Mouse (Mus musculus): ENCODE measurements around the gene Prkag2.

Prkag2 gene

GRCm38 (mm10) chr5:24904423-24904822 is 196.0 kb downstream of the Prkag2 start:
- POLR2A ChIA-PET: interaction anchor here in 1 of 4 experiments (1.8 kb wide), 1 partner anchor 106 kb away, joined by 6 read pairs; no protein-coding TSS in a partner anchor
- CTCF ChIA-PET: interaction anchor here in 3 of 4 experiments (0.6 to 1.2 kb wide), 4 partner anchors 92 to 393 kb away, joined by 3 to 5 read pairs (median 4); no protein-coding TSS in a partner anchor

DNA sequence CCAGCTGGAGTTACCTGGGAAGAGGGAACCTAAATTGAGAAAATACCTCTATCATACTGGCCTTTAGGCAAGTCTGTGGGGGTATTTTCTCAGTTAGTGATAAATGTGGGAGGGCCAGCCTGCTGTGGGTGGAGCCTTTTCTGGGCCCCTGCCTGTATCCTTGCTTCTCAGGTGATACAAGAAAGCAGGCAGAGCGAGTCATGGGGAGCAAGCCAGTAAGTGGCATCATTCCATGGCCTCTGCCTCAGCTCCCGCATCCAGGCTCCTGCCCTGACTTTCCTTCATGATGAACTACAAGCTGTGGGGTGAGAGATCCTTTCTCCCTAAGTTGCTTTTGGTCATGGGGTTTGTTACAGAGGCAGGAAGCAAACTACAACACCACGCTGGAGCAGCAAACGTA is 196.4 kb downstream of the Prkag2 start:
- ChIA-PET POLR2A (interaction anchor here in 1 of 4 experiments (1.8 kb wide), 1 partner anchor 107 kb away, joined by 6 read pairs; no protein-coding TSS in a partner anchor), CTCF (interaction anchor here in 3 of 4 experiments (0.6 to 1.2 kb wide), 4 partner anchors 92 to 392 kb away, joined by 3 to 5 read pairs (median 4); no protein-coding TSS in a partner anchor)

DNA sequence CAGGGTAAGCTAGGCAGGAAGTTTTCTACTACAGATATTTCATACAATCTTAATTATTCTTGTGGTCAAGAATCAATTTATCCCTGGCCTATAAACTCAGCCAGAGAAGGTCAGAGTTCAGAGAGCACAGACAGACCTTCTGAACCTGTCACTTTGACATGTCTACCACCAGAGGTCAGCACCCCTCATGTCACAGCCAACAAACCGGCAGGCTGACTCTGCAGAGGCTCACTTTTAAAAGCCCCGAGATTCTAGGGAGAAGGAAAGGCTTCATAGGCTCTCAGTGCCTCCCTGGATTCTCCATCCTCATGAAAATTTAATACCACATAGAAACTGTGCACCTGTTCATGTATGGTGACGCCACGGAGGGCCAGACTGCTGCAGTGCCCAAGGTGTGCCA is 197.6 kb downstream of the Prkag2 start:
- ChIA-PET CTCF (no interaction called here), POLR2A (interaction anchor here in 1 of 4 experiments (0.7 kb wide), 1 partner anchor 14 kb away, joined by 4 read pairs; no protein-coding TSS in a partner anchor)

DNA sequence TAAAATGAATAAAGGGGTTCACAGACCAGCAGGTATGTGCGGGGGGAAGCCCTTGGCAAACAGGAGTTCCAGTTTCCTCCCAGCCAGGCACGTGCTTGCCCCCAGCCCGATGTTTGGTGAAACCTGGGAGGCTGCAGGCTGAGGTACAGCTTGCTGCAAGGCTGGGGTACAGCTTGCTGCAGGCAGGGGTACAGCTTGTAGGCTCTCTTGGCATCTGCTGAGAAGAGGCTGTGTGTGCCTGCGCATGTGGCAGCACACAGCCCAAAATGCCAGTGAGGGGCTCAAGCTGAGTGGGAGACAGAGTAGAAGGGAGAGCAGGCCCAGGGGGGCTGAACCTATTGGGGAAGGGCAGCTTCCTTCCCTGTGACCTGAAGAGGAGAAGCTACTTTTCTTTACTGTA is 204.8 kb downstream of the Prkag2 start:
- ChIA-PET POLR2A (interaction anchor here in 1 of 4 experiments (1.3 kb wide), 1 partner anchor 14 kb away, joined by 4 read pairs; no protein-coding TSS in a partner anchor), CTCF (interaction anchor here in 1 of 4 experiments (1.4 kb wide), 1 partner anchor 111 kb away, joined by 3 read pairs; no protein-coding TSS in a partner anchor)

GRCm38 (mm10) chr5:24894814-24895213 is 205.6 kb downstream of the Prkag2 start:
- CTCF ChIA-PET: interaction anchor here in 1 of 4 experiments (1.4 kb wide), 1 partner anchor 112 kb away, joined by 3 read pairs; no protein-coding TSS in a partner anchor
- POLR2A ChIA-PET: interaction anchor here in 1 of 4 experiments (0.5 kb wide), 1 partner anchor 244 kb away, joined by 5 read pairs; no protein-coding TSS in a partner anchor

DNA sequence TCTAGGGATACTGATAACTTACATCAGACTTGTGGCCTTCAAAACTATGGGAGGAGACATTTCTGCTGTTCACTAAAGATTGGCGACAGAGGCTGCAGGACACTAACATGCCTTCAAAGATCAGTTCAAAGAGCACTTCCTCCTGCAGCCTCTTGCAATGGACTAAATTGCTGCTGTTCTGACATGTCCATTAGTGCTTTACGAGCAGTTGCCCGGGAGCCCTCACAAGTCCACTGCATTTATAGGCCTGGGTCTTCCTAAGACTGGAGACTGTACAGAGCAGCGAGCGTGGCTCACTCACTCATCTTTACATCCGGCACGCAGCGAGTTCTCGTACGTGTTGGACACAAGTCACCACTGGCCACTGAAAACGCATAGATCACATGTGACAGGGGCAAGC is 208.0 kb downstream of the Prkag2 start:
- ChIA-PET POLR2A (no interaction called here), CTCF (no interaction called here)

DNA sequence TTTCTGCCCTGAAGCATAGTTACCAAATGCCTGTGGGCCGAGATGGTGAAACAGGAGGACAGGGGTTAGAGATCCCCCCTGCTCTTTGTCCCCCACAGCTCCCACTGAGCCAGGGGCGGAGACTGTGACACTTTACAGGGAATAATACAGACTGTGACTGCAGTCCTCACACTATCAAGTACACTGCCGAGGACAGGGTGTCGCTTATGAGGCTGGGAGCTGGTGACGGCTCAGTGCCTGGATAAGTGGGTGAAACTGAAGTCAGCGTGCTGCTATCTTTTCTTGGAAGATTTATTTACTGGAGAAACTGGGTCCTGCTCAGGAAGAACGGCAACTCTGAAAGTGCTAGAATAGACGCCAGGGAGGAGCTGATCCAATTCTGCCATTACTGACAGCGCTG is 210.6 kb downstream of the Prkag2 start:
- ChIA-PET CTCF (interaction anchor here in 1 of 4 experiments (1.3 kb wide), 1 partner anchor 18 kb away, joined by 3 read pairs; no protein-coding TSS in a partner anchor), POLR2A (interaction anchor here in 1 of 4 experiments (0.5 to 1.7 kb wide), 2 partner anchors 34 to 63 kb away, joined by 3 to 4 read pairs; no protein-coding TSS in a partner anchor)

- CTCF ChIA-PET: no interaction called here
- POLR2A ChIA-PET: interaction anchor here in 2 of 4 experiments (0.5 to 1.7 kb wide), 3 partner anchors 14 to 64 kb away, joined by 3 to 4 read pairs (median 4); no protein-coding TSS in a partner anchor
These were observed 211.4 kb downstream of the Prkag2 start for GRCm38 (mm10) chr5:24888874-24889591.

DNA sequence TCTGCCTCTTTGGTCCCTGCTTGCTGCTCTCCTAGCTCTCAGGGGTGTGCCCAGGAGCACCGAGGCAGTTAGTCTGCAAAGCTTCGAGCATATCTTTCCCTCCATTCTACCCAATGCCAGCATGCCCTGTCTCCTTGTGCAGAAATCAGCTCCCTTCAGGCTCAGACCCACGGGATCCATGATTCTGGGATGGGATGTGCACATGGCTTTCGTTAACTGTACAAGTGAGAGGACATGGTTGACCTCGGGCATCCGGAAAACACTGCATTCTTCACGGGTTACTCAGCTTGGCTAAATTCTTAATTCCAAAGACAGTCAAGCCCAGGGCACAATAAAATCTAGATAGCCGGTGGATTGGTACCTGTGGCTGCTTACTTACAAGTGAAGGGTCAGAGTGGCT is 213.2 kb downstream of the Prkag2 start:
- ChIA-PET CTCF (interaction anchor here in 1 of 4 experiments (0.6 kb wide), 1 partner anchor 167 kb away, joined by 5 read pairs; no protein-coding TSS in a partner anchor), POLR2A (interaction anchor here in 1 of 4 experiments (1.5 kb wide), 1 partner anchor 52 kb away, joined by 3 read pairs; no protein-coding TSS in a partner anchor)

GRCm38 (mm10) chr5:24878713-24879112 is 221.7 kb downstream of the Prkag2 start:
- ChIA-PET CTCF (no interaction called here), POLR2A (interaction anchor here in 1 of 4 experiments (0.6 kb wide), 1 partner anchor 15 kb away, joined by 3 read pairs; no protein-coding TSS in a partner anchor)

GRCm38 (mm10) chr5:24877836-24878624 is 222.4 kb downstream of the Prkag2 start:
- ChIA-PET CTCF (no interaction called here), POLR2A (no interaction called here)

DNA sequence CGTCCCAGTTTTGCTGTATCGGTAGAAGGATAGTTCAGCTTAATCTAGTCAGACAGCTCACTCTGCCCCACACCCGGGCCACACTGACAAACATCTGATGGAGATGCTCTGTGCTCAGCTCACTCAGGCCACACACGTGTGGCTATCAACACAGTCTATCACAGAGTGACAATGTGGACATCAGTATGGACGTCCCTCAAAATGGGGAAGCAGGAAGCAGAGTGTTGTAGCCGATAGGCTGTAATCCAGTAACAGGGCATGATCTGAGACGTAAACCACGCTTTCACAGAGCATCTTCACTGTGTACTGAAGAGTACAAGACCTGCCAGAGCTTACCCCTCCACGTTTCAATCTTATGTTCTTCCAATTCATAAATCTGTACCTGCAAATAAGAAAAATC is 223.8 kb downstream of the Prkag2 start:
- ChIA-PET CTCF (no interaction called here), POLR2A (no interaction called here)

DNA sequence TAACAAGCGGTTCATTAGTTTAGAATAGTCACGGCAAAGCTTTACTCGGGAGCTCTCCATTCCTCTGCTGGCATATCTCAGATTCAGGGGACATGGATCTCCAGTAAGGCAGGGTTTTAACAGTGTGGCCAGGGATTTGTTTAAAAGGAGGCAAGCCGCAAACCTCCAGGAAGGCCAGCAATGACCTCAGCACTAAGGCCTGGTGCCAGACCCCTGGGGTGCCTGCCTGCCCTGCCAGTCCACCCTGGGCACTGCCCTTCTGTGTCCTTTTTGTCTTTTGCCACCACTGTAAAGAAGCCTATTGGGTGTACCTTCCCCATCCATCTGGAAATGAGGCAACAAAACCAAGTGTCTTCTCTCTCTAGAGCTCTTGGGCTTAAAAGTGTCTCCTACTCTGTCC is 226.3 kb downstream of the Prkag2 start:
- CTCF ChIA-PET: no interaction called here
- POLR2A ChIA-PET: interaction anchor here in 2 of 4 experiments (1.2 to 2.0 kb wide), 2 partner anchors 9 to 31 kb away, joined by 3 to 6 read pairs; partner anchors contain the start of gene Rheb (in 1 of the 2)

GRCm38 (mm10) chr5:24873221-24873620 is 227.2 kb downstream of the Prkag2 start:
- ChIA-PET CTCF (no interaction called here), POLR2A (interaction anchor here in 1 of 4 experiments (1.2 kb wide), 1 partner anchor 9 kb away, joined by 3 read pairs; no protein-coding TSS in a partner anchor)

DNA sequence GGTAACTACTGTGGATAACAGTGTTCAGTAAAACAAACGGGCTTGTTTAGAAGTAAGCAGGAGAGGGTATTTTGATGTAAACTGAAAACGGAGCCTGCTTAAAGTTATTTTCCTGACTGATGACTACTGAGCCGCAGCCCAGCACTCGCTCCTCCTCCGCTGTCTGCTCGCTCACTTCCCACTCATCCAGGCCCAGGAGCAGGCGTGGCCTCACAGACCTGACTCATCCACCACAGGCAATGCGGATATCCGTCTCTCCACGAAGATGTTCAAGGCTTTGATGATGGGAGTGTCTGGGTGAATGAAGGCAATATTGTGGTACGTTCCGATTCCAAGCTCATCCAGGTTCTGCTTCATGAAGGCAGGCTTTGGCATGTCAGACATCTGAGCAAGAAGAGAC is 229.2 kb downstream of the Prkag2 start:
- ChIA-PET POLR2A (interaction anchor here in 1 of 4 experiments (1.0 to 1.6 kb wide), 3 partner anchors 11 to 16 kb away, joined by 3 to 6 read pairs (median 4); no protein-coding TSS in a partner anchor), CTCF (no interaction called here)

DNA sequence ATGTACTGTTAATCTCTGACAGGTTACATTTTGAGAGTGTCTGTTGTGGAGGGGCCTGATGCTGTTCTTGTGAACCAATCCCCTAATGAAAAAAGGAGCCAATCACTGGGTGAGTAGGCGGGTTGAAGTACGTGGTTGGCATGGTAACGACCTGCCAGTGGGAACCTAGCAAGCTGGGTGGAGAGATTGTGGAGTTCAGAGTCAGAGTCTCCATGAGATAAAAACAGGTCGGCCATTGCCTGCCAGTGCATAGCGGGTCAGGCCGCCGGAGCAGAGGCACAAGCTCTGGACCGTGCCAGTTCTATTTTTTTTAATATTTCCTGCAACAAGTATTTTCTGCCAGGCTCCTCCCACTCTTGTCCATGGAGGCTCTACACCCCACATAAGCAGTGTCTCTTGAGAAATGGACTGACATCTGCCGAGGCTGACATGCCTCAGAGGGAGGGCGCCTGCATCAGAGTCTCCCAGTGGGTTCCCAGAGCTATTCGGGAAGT is 230.6 kb downstream of the Prkag2 start:
- CTCF ChIA-PET: interaction anchor here in 2 of 4 experiments (0.6 to 1.2 kb wide), 2 partner anchors 23 to 534 kb away, joined by 4 read pairs; no protein-coding TSS in a partner anchor
- POLR2A ChIA-PET: interaction anchor here in 1 of 4 experiments (0.8 to 1.5 kb wide), 2 partner anchors 9 to 42 kb away, joined by 3 to 6 read pairs; no protein-coding TSS in a partner anchor

- ChIA-PET POLR2A (interaction anchor here in 2 of 4 experiments (0.6 to 1.1 kb wide), 2 partner anchors 21 to 111 kb away, joined by 3 read pairs; partner anchors contain the start of gene Rheb (in 1 of the 2)), CTCF (no interaction called here)
These were observed 236.6 kb downstream of the Prkag2 start for GRCm38 (mm10) chr5:24863804-24864203.

DNA sequence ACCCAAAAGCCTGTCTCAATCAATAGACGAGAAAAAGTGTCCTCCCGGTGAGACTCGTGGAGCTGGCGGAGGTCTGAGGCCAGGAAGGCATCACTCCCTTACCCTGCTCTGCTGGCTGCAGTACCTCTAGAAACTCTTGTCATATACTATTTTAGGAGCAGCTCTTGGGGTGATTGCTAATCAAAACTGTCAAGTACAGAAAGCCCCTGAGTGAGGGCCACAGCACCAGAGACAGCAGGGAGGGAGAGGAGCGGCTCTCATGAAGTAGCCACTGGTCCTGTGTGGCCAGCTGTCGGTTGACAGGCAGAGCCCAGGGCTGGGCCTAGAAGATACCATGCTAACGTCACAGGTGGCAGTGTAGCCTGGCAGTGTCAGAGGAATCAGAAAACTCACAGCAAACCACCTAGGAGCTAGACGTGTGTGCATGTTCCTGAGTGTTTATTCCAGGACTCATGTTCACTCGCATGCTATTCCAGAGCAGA is 239.0 kb downstream of the Prkag2 start:
- POLR2A ChIA-PET: interaction anchor here in 2 of 4 experiments (1.2 to 1.3 kb wide), 2 partner anchors 9 to 145 kb away, joined by 3 to 6 read pairs; no protein-coding TSS in a partner anchor
- CTCF ChIA-PET: no interaction called here
